Mouse (Mus musculus) midbrain, postnatal 0 days (tissue): Measurements from ENCODE around the gene Gm5475. TPM values are rescaled to one million over a fixed set of nuclear protein-coding genes. Genes with fewer than 3 reads are reported as not detected.

Experiments used
- ATAC-seq: fragments of 200-750 bp; cut with Nextera tagmentation; 2 replicates; pipeline ENCODE4 v1.8.0; 2017; ENCODE audit warnings: moderate number of reproducible peaks, mild to moderate bottlenecking, moderate TSS enrichment, moderate library complexity; ENCODE audit not compliant: low FRiP score
- DNase-seq: peaks from one replicate; pipeline ENCODE4 v3.0.0-alpha.2; 2015; ENCODE audit warnings: low spot score
- H3K27ac ChIP-seq: fragments of 300-500 bp; sonication (generic); 2 replicates; pipeline ENCODE4 v1.5.1; 2014; ENCODE audit warnings: low read depth, mild to moderate bottlenecking, low read length, mixed read lengths
- H3K27me3 ChIP-seq: fragments of 300-500 bp; sonication (generic); 2 replicates; pipeline ENCODE4 v1.6.1; 2014; ENCODE audit warnings: low read length, control low read depth, mixed read lengths; ENCODE audit not compliant: insufficient read depth
- H3K36me3 ChIP-seq: fragments of 300-500 bp; sonication (generic); 2 replicates; pipeline ENCODE4 v1.6.1; 2014; ENCODE audit warnings: low read length, control low read depth, mixed read lengths; ENCODE audit not compliant: insufficient read depth
- H3K4me1 ChIP-seq: fragments of 300-500 bp; sonication (generic); 2 replicates; pipeline ENCODE4 v1.6.1; 2014; ENCODE audit warnings: mild to moderate bottlenecking, control low read depth, antibody characterized with exemption, low read length, mixed read lengths; ENCODE audit not compliant: insufficient read depth
- H3K4me2 ChIP-seq: fragments of 300-500 bp; sonication (generic); 2 replicates; pipeline ENCODE4 v1.6.1; 2014; ENCODE audit warnings: low read depth, mild to moderate bottlenecking, low read length, mixed read lengths; ENCODE audit not compliant: poor library complexity, severe bottlenecking
- H3K4me3 ChIP-seq: fragments of 300-500 bp; sonication (generic); 2 replicates; pipeline ENCODE4 v1.5.1; 2014; ENCODE audit warnings: low read depth, mild to moderate bottlenecking, low read length, moderate library complexity
- H3K9ac ChIP-seq: fragments of 300-500 bp; sonication (generic); replicated peaks from 2 replicates; pipeline ENCODE4 v1.6.1; 2014; ENCODE audit warnings: mild to moderate bottlenecking, low read length, moderate library complexity, mixed read lengths; ENCODE audit not compliant: poor library complexity, severe bottlenecking
- H3K9me3 ChIP-seq: fragments of 300-500 bp; sonication (generic); 2 replicates; pipeline ENCODE4 v1.6.1; 2016; ENCODE audit warnings: low read length, control low read depth
- CTCF ChIP-seq: IDR thresholded peaks from 2 replicates; pipeline ENCODE4 v1.5.1; 2016; ENCODE audit warnings: antibody characterized with exemption, mild to moderate bottlenecking
- WGBS: fragments of 180-500 bp; shearing (Covaris S2); extraction: QIAGEN DNeasy Blood & Tissue Kit; methylation state at CpG from one replicate; pipeline ENCODE4 v1.1.7; 2014; 5-methylcytosine and 5-hydroxymethylcytosine counted together
- polyA plus RNA-seq: library from polyadenylated mRNA; unstranded; fragments of >200 nt; fragmentation: Nextera tagmentation; extraction: Ambion mirVana; gene quantifications from 2 replicates; pipeline ENCODE4 v1.2.1, GENCODE M21; 2015
- total RNA-seq: library from RNA; depleted of rRNA; stranded (reverse); fragments of >200 nt; gene quantifications from 2 replicates; pipeline ENCODE4 v1.2.3, GENCODE M21; 2014

Gm5475 gene
- total and polyA plus RNA-seq, 2 experiments from 2014 or later: 0.17 TPM; not detected in 1

DNA sequence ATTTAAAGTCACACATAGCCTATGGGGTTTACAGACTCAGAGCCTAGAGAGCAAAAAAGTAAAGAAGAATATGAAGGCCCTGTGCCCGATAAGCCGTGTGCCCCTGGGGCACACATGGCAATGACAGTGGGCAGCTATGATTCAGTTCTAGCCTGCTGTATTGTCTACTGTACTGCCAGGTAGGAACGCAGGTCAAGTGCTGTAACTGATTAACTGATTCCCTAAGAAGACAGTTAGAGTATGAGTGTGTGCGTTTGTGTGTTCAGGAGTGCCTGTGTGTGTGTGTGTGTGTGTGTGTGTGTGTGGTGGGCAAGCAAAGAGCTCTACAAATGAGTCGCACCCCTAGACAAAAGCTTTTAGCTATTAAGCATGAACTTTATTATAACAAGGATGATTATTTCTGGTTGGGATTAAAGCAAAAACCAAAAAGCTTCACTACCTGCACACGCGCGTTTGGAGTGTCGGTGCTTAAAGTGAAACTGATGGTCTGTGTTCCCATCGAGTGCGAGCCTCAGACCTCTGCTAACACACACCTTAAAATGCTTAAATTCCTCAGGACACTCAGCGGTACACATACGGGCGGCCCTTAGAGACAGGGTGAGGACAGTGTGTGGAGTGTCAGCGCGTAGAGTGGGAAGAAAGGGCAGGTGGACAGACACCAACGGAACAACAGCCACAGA, 34.3 kb upstream of the Gm5475 start:
- no peak overlapping the region for H3K4me3 ChIP-seq
- no peaks in the 10 kb centered on the region for H3K9me3 ChIP-seq
- no peak overlapping the region for H3K9ac ChIP-seq
- H3K27ac ChIP-seq: no peak overlapping the region
- H3K27me3 ChIP-seq: no peaks in the 10 kb centered on the region
- no peaks in the 10 kb centered on the region for H3K4me1 ChIP-seq
- DNase-seq (no peak), ATAC-seq (no peak)
- H3K36me3 ChIP-seq: no peaks in the 10 kb centered on the region
- H3K4me2 ChIP-seq: no peak overlapping the region
- TF ChIP-seq CTCF: no peak
- WGBS: 94% methylated on average over 17 of the region's 17 CpGs

DNA sequence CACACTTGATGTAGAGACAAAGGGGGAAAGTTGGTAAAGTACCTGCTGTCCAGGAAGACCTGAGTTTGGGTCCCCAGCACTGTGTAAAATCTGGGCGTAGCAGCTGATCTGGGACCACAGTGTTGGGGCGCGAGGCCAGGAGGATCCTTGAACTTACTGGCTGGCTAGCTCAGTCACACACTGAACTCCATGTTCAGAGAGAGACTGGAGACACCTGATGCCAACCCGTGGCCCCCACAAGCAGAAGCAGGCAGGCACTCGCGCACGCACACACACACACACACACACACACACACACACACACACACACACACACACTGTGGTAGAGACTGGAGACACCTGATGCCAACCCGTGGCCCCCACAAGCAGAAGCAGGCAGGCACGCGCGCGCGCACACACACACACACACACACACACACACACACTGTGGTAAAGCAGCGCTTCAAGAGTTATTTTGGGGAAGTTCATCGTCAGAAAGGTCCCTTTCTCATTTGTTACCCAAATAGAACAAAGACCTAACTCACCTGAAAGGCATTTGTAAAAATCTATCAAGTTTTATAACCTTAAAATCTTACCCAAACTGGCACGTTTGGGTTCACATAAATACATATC, 33.6 kb upstream of the Gm5475 start:
- no peak overlapping the region for H3K4me3 ChIP-seq
- ATAC-seq (no peak), DNase-seq (no peak)
- no peaks in the 10 kb centered on the region for H3K27me3 ChIP-seq
- WGBS: 89% methylated on average over 16 of the region's 16 CpGs
- 0 out of 2 replicates have a peak, but pooled peaks cover 4% of the 10 kb centered on the region for H3K36me3 ChIP-seq
- H3K27ac ChIP-seq: no peak overlapping the region
- H3K4me1 ChIP-seq: no peaks in the 10 kb centered on the region
- no peak overlapping the region for H3K9ac ChIP-seq
- no peak overlapping the region for H3K4me2 ChIP-seq
- TF ChIP-seq CTCF: no peak
- no peaks in the 10 kb centered on the region for H3K9me3 ChIP-seq

DNA sequence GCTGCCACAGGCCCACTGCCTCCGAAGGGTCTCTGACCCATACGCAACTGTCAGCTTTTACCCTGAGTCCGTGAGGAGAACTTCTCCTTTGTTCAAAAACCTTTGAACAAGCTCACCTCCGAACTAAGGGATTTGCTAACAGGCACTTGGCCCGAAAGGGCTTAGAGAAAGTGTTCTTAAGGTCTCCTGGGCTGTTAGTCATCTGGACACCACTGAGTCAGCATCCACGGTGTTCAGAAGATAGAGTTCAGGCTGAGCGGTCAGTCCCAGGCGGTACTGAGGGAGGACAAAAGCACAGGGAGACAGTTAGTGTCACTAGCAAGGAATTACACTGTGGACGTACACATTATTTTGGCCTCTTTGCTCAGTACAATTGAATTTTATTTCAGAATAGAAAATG, 33.1 kb upstream of the Gm5475 start:
- H3K4me2 ChIP-seq: no peak overlapping the region
- H3K9me3 ChIP-seq: no peaks in the 10 kb centered on the region
- H3K36me3 ChIP-seq: peaks cover 10% of the 10 kb centered on the region
- no peak overlapping the region for H3K9ac ChIP-seq
- H3K27ac ChIP-seq: no peak overlapping the region
- no peaks in the 10 kb centered on the region for H3K27me3 ChIP-seq
- no peak for DNase-seq
- no peak for ATAC-seq
- H3K4me1 ChIP-seq: no peaks in the 10 kb centered on the region
- H3K4me3 ChIP-seq: no peak overlapping the region
- no peak for TF ChIP-seq CTCF
- 57% methylated on average over 9 of the region's 9 CpGs for WGBS

DNA sequence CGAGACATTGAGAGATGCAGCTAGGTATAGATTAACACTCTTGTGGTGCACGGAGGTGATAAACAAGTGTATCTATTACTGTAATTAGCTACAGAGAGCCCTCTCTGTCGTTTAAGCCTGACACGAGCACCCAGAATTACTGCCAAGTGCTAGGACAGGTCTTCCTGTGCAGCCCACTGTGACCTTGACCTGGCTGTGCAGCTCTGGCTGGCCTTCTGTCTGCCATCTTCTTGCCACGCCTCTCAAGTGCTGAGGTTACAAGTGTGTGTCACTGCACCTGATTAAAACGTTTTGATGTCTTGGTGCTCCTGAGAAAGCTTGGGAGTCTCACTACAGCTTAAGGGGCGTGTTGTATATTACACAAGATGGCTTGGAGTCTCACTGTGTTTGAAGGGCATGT, 30.9 kb upstream of the Gm5475 start:
- WGBS: 83% methylated on average over 7 of the region's 7 CpGs
- Histone ChIP-seq H3K9ac (no peak overlapping the region), H3K4me1 (no peaks in the 10 kb centered on the region), H3K4me3 (no peak overlapping the region), H3K36me3 (peaks cover 26% of the 10 kb centered on the region), H3K27ac (no peak overlapping the region), H3K4me2 (no peak overlapping the region), H3K27me3 (no peaks in the 10 kb centered on the region), H3K9me3 (no peaks in the 10 kb centered on the region)
- DNase-seq: no peak
- no peak for TF ChIP-seq CTCF
- ATAC-seq: no peak

DNA sequence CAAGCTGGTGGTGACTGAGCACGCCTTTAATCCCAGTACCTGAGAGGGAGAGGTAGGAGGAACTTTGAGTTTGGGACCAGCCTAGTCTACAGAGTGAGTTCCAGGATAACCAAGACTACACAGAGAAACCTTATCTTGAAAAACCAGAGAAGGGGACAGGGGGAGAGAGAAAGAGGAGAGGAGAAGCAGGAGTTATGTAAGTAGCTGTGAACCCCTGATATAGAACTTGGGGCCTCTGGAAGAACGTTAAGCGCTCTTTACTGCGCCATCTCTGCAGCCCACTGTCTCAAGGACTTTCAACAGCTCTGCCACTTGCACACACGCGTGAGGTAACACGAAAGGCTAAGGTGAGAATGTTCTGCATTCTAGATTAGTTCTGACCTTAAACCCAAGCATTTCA, 30.3 kb upstream of the Gm5475 start:
- TF ChIP-seq CTCF: no peak
- no peak overlapping the region for H3K27ac ChIP-seq
- H3K36me3 ChIP-seq: peaks cover 29% of the 10 kb centered on the region
- H3K4me3 ChIP-seq: no peak overlapping the region
- H3K4me1 ChIP-seq: no peaks in the 10 kb centered on the region
- 96% methylated on average over 7 of the region's 7 CpGs for WGBS
- H3K27me3 ChIP-seq: no peaks in the 10 kb centered on the region
- no peak overlapping the region for H3K9ac ChIP-seq
- H3K9me3 ChIP-seq: no peaks in the 10 kb centered on the region
- no peak overlapping the region for H3K4me2 ChIP-seq
- DNase-seq (no peak), ATAC-seq (no peak)

DNA sequence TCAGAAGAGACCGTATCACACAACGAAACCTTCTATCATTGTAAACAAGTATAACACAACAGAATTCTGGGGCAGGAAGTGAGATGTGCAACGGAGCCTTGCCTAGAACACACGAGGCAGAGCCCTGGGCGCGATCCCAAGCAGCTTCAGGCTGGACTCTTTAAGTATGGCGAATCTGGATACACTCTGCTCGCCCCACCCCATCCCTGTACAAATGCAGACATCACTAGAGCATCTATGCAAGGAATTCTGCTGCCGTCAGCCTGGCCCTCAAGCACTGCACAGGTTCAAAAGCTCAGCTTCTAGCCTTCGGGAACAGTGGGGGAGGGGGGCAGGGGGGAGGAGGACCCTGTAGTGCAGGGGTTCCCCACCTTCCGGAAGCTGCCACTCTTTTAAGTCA, 28.9 kb upstream of the Gm5475 start:
- H3K4me2 ChIP-seq: no peak overlapping the region
- 90% methylated on average over 11 of the region's 11 CpGs for WGBS
- peaks cover 38% of the 10 kb centered on the region for H3K36me3 ChIP-seq
- H3K27ac ChIP-seq: no peak overlapping the region
- no peaks in the 10 kb centered on the region for H3K4me1 ChIP-seq
- no peak overlapping the region for H3K9ac ChIP-seq
- no peak for TF ChIP-seq CTCF
- H3K27me3 ChIP-seq: no peaks in the 10 kb centered on the region
- no peaks in the 10 kb centered on the region for H3K9me3 ChIP-seq
- ATAC-seq: no peak
- no peak for DNase-seq
- no peak overlapping the region for H3K4me3 ChIP-seq
